Mouse (Mus musculus): ENCODE measurements at regions not wholly inside any gene's neighbourhood (a gene's known extent, or its start where the extent isn't known, plus 50 kb on each side); places are given as distances from the start of the nearest gene placed in this dataset.
A peak's percentile ranks its signal among the peaks of the same experiment; 100 is the strongest.

- DNase-seq (ENCODE audit: low spot score): peak; percentile 38
Observed at GRCm38 (mm10) chr14:115004733-115005405, 87.1 kb upstream of the Gpc5 start.

DNA sequence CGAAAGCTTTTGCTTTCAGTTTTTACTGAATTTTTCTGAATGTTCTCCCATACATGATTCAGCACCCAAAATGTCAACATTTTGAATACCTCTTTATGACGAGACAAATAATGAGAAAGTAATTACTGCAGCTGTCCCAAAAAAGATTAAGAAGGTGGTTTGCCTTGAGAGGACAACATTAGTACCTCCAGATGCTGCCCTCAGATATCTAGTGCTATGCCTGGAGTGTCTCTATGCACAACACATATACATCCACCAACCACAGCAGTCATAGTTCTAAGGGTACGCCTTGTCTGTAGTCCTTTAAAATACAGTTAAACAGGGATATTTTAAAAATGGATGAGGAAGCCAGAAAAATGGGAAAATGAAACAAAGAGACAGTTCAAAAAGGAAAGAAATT is 81.1 kb upstream of the Gpc5 start:
- no peak for DNase-seq (ENCODE audit: low spot score)

DNA sequence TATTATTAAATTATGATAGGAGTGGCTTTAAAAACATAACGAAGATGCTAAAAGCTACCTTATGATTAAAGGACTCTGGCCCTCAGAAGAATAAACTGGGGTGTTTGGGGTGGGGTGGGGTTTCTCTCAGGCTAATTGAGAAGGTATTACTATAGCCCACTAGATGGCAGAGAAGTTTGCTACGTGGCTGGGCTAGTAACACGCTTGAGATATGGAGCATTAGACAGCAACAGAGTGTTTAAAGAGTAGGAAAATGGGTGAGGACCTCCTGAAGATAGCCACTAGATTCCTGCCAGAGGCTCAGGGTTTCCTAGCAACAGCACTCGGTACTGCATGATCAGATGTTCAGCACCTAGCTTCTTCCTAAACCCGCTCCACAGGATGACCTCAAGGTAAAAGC is 76.7 kb upstream of the Gpc5 start:
- peak; percentile 36 for DNase-seq (ENCODE audit: low spot score)

- DNase-seq (ENCODE audit: low spot score): peak; percentile 87
Observed at GRCm38 (mm10) chr14:115017410-115018153, 74.4 kb upstream of the Gpc5 start.

- DNase-seq (ENCODE audit: low spot score): no peak
Observed at GRCm38 (mm10) chr14:115028011-115028410, 64.0 kb upstream of the Gpc5 start.

- DNase-seq (ENCODE audit: low spot score): no peak
Observed at GRCm38 (mm10) chr14:115031734-115032133, 60.3 kb upstream of the Gpc5 start.

GRCm38 (mm10) chr14:115033375-115033969 is 58.5 kb upstream of the Gpc5 start:
- no peak for DNase-seq (ENCODE audit: low spot score)

GRCm38 (mm10) chr14:115034718-115035437 is 57.1 kb upstream of the Gpc5 start:
- no peak for DNase-seq (ENCODE audit: low spot score)

DNA sequence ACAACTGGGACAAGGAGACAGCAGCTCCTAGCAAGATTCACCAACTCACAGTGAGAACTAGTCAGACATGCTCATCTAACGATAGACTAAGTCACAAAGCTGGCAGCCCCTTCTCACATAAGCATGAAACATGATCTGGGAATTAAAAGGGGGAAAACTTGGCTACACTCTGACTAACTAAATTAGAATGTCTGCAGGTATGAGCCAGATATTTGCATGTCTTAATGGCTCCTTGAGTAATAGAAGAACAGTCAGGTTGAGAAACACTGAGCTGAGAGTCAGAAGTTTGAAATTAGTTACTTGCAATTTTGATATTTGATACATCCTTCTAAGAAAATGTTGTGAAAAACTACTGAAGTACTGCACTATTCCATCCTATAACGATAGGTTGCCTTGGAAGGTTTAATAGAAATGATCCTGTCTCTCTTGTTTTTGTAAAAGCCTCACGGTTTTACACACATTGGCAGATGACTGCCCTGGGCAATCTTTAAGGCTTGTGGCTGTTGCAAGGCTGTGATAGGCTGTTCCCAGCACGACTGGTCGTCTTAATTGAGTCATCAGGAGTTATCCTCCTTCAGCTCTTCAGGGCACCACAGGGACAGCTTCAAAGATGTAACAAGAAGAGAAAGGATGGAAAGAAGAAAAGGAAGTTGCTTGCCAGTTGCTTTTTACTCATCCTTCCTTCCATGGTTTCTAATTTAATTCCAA is 54.8 kb upstream of the Gpc5 start:
- no peak for DNase-seq (ENCODE audit: low spot score)

GRCm38 (mm10) chr14:115038788-115039187 is 53.2 kb upstream of the Gpc5 start:
- DNase-seq (ENCODE audit: low spot score): peak; percentile 18

DNA sequence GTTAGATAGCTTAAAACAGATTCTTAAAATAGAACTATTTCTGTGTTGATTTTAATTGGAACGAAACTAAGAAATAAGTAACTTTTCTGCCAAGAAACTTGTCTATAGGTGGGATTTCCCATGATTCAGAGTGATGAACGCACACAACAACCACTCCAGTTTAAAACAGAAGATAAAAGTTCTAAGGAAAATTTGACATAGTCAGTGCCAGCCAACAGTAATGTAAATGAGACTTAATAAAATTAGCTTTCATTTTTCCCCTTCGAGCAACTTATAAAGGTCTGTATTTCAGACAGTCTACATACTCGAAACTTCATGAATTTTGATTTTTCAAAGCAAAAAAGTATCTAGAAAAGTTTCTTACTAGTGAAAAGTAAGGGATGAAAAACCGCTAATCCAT is 52.5 kb upstream of the Gpc5 start:
- no peak for DNase-seq (ENCODE audit: low spot score)

GRCm38 (mm10) chr14:115040091-115040571 is 51.9 kb upstream of the Gpc5 start:
- DNase-seq (ENCODE audit: low spot score): peak; percentile 73

DNA sequence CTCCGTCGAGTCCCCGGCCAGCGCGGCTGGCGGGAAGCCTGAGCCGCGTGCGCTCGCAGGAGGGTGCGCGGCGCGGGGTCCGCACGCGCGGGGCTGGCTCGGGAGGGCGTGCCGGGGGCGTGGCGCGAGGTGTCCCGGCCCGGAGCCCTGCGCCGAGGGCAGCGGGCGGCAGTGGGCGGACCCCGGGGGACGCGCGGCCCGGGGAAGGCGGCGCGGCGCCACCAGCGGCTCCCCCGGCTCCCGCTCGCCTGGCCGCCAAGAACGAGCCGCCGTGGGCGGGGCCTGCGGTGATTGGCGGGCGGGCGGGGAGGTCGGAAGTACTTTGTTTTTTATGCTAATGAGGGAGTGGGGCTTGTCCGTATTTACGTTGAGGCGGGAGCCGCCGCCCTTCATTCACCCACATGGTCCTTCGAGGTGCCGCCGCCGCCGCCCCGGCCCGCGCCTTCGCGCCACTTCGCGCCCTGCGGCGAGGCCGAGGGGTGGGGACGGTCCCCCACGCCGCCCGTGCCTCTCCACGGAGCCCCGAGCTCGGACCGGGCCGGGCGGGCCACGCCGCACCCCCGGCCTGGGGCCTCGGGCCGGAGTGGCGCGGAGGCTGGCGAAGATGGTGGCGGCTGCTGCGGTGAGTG is 51.3 kb upstream of the Gpc5 start:
- peak; percentile 88 for DNase-seq (ENCODE audit: low spot score)

- DNase-seq (ENCODE audit: low spot score): peak; percentile 21
Observed at GRCm38 (mm10) chr14:115041336-115042054, 50.5 kb upstream of the Gpc5 start.

DNA sequence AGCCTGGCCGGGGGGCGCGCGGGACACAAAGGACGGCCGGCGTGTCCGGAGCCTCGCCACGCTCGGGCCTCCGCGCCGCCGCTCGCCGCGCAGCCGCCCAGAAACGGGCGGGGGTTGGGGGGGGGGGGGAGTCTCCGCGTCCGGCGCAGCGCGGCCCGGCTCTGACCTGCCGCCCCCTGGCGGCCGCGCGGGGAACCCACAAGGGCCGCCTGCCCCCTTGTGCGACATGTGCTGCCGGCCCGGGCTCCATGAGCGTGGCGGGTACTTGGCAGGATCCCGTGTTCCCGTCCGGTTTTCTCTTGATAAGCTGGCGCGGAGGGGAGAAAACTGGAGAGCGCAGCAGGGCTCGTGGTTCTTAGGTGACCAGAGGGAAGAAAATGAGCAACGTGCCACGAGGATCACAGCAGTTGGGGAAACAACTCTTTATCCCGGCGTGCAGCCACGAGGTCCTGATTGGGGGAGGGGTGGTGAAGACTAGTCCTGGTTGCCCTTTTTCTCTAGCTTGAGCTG is 49.9 kb upstream of the Gpc5 start:
- peak; percentile 81 for DNase-seq (ENCODE audit: low spot score)

Measured in embryo, embryonic 10 days (tissue).